Mouse (Mus musculus): ENCODE results near the gene Srrm4. TPM values are rescaled to one million over a fixed set of nuclear protein-coding genes. Genes with fewer than 3 reads are reported as not detected.

The Srrm4 gene
- polyA plus RNA-seq, 1 experiment from 2014 or later, result 0.88 TPM

GRCm38 (mm10) chr5:116523553-116523952 is 68.1 kb downstream of the Srrm4 start:
- ATAC-seq (ENCODE audit: insufficient number of reproducible peaks, insufficient read depth, low FRiP score, low read depth), result no peak
- no peaks in the 10 kb centered on the region for H3K36me3 ChIP-seq (ENCODE audit: control insufficient read depth, insufficient read depth, low read length)
- H3K4me1 ChIP-seq (ENCODE audit: control insufficient read depth in 2 of 2, insufficient read depth in 2 of 2, low read length in 2 of 2), result no peaks in the 10 kb centered on the region; a peak in 1 of 4 replicates
- WGBS, result 84% methylated on average over 8 of the region's 8 CpGs
- no peak overlapping the region for H3K27ac ChIP-seq (replicated peaks in 1 of 2; ENCODE audit: control insufficient read depth in 1 of 2, insufficient read depth in 1 of 2, low read depth in 2 of 2, low read length in 2 of 2)
- H3K9me3 ChIP-seq (ENCODE audit: control insufficient read depth, low read length), result no peaks in the 10 kb centered on the region
- no peak overlapping the region for H3K4me2 ChIP-seq (ENCODE audit: low read length)
- H3K9ac ChIP-seq (ENCODE audit: low read length), result no peak overlapping the region
- no peak overlapping the region for H3K4me3 ChIP-seq (ENCODE audit: control insufficient read depth in 1 of 2, insufficient read depth in 1 of 2, low read depth in 1 of 2, low read length in 2 of 2)
- no peaks in the 10 kb centered on the region for H3K27me3 ChIP-seq (ENCODE audit: control insufficient read depth, insufficient read depth, low read length)

- no peaks in the 10 kb centered on the region for H3K27me3 ChIP-seq (ENCODE audit: control insufficient read depth, insufficient read depth, low read length)
- H3K4me2 ChIP-seq (ENCODE audit: low read length), result no peak overlapping the region
- no peak overlapping the region for H3K27ac ChIP-seq (replicated peaks in 1 of 2; ENCODE audit: control insufficient read depth in 1 of 2, insufficient read depth in 1 of 2, low read depth in 2 of 2, low read length in 2 of 2)
- H3K4me1 ChIP-seq (ENCODE audit: control insufficient read depth in 2 of 2, insufficient read depth in 2 of 2, low read length in 2 of 2), result no peaks in the 10 kb centered on the region; a peak in 1 of 4 replicates
- H3K36me3 ChIP-seq (ENCODE audit: control insufficient read depth, insufficient read depth, low read length), result no peaks in the 10 kb centered on the region
- WGBS, result 50% methylated on average over 9 of the region's 9 CpGs
- no peak for ATAC-seq (ENCODE audit: insufficient number of reproducible peaks, insufficient read depth, low FRiP score, low read depth)
- no peak overlapping the region for H3K9ac ChIP-seq (ENCODE audit: low read length)
- H3K4me3 ChIP-seq (ENCODE audit: control insufficient read depth in 1 of 2, insufficient read depth in 1 of 2, low read depth in 1 of 2, low read length in 2 of 2), result no peak overlapping the region
- H3K9me3 ChIP-seq (ENCODE audit: control insufficient read depth, low read length), result no peaks in the 10 kb centered on the region
Observed at GRCm38 (mm10) chr5:116523079-116523478, 68.5 kb downstream of the Srrm4 start.

GRCm38 (mm10) chr5:116522273-116522672 is 69.3 kb downstream of the Srrm4 start:
- 61% methylated on average over 11 of the region's 11 CpGs for WGBS
- H3K4me2 ChIP-seq (ENCODE audit: low read length), result no peak overlapping the region
- ATAC-seq (ENCODE audit: insufficient number of reproducible peaks, insufficient read depth, low FRiP score, low read depth), result no peak
- H3K9me3 ChIP-seq (ENCODE audit: control insufficient read depth, low read length), result no peaks in the 10 kb centered on the region
- H3K4me3 ChIP-seq (ENCODE audit: control insufficient read depth in 1 of 2, insufficient read depth in 1 of 2, low read depth in 1 of 2, low read length in 2 of 2), result no peak overlapping the region
- H3K27me3 ChIP-seq (ENCODE audit: control insufficient read depth, insufficient read depth, low read length), result no peaks in the 10 kb centered on the region
- no peaks in the 10 kb centered on the region; a peak in 1 of 4 replicates for H3K4me1 ChIP-seq (ENCODE audit: control insufficient read depth in 2 of 2, insufficient read depth in 2 of 2, low read length in 2 of 2)
- H3K9ac ChIP-seq (ENCODE audit: low read length), result no peak overlapping the region
- H3K27ac ChIP-seq (replicated peaks in 1 of 2; ENCODE audit: control insufficient read depth in 1 of 2, insufficient read depth in 1 of 2, low read depth in 2 of 2, low read length in 2 of 2), result no peak overlapping the region
- no peaks in the 10 kb centered on the region for H3K36me3 ChIP-seq (ENCODE audit: control insufficient read depth, insufficient read depth, low read length)

GRCm38 (mm10) chr5:116518047-116518446 is 73.6 kb downstream of the Srrm4 start:
- H3K9ac ChIP-seq (ENCODE audit: low read length), result no peak overlapping the region
- no peak overlapping the region for H3K27ac ChIP-seq (replicated peaks in 1 of 2; ENCODE audit: control insufficient read depth in 1 of 2, insufficient read depth in 1 of 2, low read depth in 2 of 2, low read length in 2 of 2)
- H3K4me1 ChIP-seq (ENCODE audit: control insufficient read depth in 2 of 2, insufficient read depth in 2 of 2, low read length in 2 of 2), result no peaks in the 10 kb centered on the region; a peak in 1 of 4 replicates
- no peaks in the 10 kb centered on the region for H3K9me3 ChIP-seq (ENCODE audit: control insufficient read depth, low read length)
- no peak overlapping the region for H3K4me3 ChIP-seq (ENCODE audit: control insufficient read depth in 1 of 2, insufficient read depth in 1 of 2, low read depth in 1 of 2, low read length in 2 of 2)
- no peaks in the 10 kb centered on the region for H3K36me3 ChIP-seq (ENCODE audit: control insufficient read depth, insufficient read depth, low read length)
- ATAC-seq (ENCODE audit: insufficient number of reproducible peaks, insufficient read depth, low FRiP score, low read depth), result no peak
- 15% methylated on average over 4 of the region's 4 CpGs for WGBS
- no peaks in the 10 kb centered on the region for H3K27me3 ChIP-seq (ENCODE audit: control insufficient read depth, insufficient read depth, low read length)
- H3K4me2 ChIP-seq (ENCODE audit: low read length), result no peak overlapping the region

DNA sequence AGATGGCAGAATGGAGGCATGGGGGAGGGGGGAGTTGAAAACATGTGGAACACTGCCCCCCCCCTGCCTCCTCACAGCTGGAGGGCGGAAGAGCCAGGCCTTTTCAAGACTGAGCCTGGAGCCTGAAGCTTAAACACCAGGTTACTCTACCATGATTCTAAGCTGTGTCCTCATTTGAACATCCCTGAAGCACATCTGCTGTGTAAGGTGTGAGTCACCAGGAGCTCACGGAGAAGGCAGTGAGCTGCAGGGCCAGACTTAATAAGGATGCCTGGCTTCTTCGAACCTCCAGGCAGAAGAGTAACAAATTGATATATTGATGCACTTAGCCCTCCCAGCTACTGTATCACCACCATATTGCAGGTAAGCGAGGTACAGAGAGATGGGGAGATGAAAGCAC is 79.5 kb downstream of the Srrm4 start:
- H3K9me3 ChIP-seq (ENCODE audit: control insufficient read depth, low read length), result no peaks in the 10 kb centered on the region
- ATAC-seq (ENCODE audit: insufficient number of reproducible peaks, insufficient read depth, low FRiP score, low read depth), result no peak
- H3K27ac ChIP-seq (replicated peaks in 1 of 2; ENCODE audit: control insufficient read depth in 1 of 2, insufficient read depth in 1 of 2, low read depth in 2 of 2, low read length in 2 of 2), result no peak overlapping the region
- no peak overlapping the region for H3K4me3 ChIP-seq (ENCODE audit: control insufficient read depth in 1 of 2, insufficient read depth in 1 of 2, low read depth in 1 of 2, low read length in 2 of 2)
- no peaks in the 10 kb centered on the region for H3K36me3 ChIP-seq (ENCODE audit: control insufficient read depth, insufficient read depth, low read length)
- no peaks in the 10 kb centered on the region for H3K27me3 ChIP-seq (ENCODE audit: control insufficient read depth, insufficient read depth, low read length)
- H3K9ac ChIP-seq (ENCODE audit: low read length), result no peak overlapping the region
- H3K4me2 ChIP-seq (ENCODE audit: low read length), result no peak overlapping the region
- 64% methylated on average over 4 of the region's 4 CpGs for WGBS
- H3K4me1 ChIP-seq (ENCODE audit: control insufficient read depth in 2 of 2, insufficient read depth in 2 of 2, low read length in 2 of 2), result peaks cover 13% of the 10 kb centered on the region in 2 experiments

GRCm38 (mm10) chr5:116510229-116510628 is 81.4 kb downstream of the Srrm4 start:
- H3K9me3 ChIP-seq (ENCODE audit: control insufficient read depth, low read length), result no peaks in the 10 kb centered on the region
- H3K4me3 ChIP-seq (ENCODE audit: control insufficient read depth in 1 of 2, insufficient read depth in 1 of 2, low read depth in 1 of 2, low read length in 2 of 2), result no peak overlapping the region
- H3K9ac ChIP-seq (ENCODE audit: low read length), result no peak overlapping the region
- H3K27me3 ChIP-seq (ENCODE audit: control insufficient read depth, insufficient read depth, low read length), result no peaks in the 10 kb centered on the region
- H3K4me2 ChIP-seq (ENCODE audit: low read length), result no peak overlapping the region
- no peaks in the 10 kb centered on the region for H3K36me3 ChIP-seq (ENCODE audit: control insufficient read depth, insufficient read depth, low read length)
- H3K27ac ChIP-seq (replicated peaks in 1 of 2; ENCODE audit: control insufficient read depth in 1 of 2, insufficient read depth in 1 of 2, low read depth in 2 of 2, low read length in 2 of 2), result no peak overlapping the region
- ATAC-seq (ENCODE audit: insufficient number of reproducible peaks, insufficient read depth, low FRiP score, low read depth), result no peak
- WGBS, result 54% methylated on average over 5 of the region's 5 CpGs
- H3K4me1 ChIP-seq (ENCODE audit: control insufficient read depth in 2 of 2, insufficient read depth in 2 of 2, low read length in 2 of 2), result peaks cover 13% of the 10 kb centered on the region in 2 experiments

DNA sequence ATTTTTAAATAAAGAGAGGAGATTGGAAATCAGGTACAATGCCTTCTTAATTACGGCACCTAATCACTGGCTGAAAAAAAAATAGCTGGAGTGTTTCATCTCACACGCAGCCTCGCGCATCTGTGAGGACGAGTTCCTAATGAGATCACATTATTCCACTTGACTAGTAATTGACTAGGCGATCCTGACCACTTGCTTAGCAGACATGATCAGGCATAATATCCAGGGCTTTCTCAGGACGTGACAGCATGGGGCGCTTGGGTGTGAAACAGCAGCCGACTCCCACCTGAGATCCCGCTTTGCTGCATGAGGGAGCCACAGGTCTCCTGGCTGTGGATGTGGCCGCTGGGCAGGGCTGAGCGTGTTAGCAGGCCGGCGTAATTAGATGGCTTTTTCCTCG is 90.3 kb downstream of the Srrm4 start:
- H3K4me2 ChIP-seq (ENCODE audit: low read length), result no peak overlapping the region
- H3K9ac ChIP-seq (ENCODE audit: low read length), result no peak overlapping the region
- no peaks in the 10 kb centered on the region for H3K9me3 ChIP-seq (ENCODE audit: control insufficient read depth, low read length)
- H3K36me3 ChIP-seq (ENCODE audit: control insufficient read depth, insufficient read depth, low read length), result no peaks in the 10 kb centered on the region
- H3K27me3 ChIP-seq (ENCODE audit: control insufficient read depth, insufficient read depth, low read length), result no peaks in the 10 kb centered on the region
- no peak overlapping the region for H3K4me3 ChIP-seq (ENCODE audit: control insufficient read depth in 1 of 2, insufficient read depth in 1 of 2, low read depth in 1 of 2, low read length in 2 of 2)
- no peak for ATAC-seq (ENCODE audit: insufficient number of reproducible peaks, insufficient read depth, low FRiP score, low read depth)
- no peaks in the 10 kb centered on the region; a peak in 1 of 4 replicates for H3K4me1 ChIP-seq (ENCODE audit: control insufficient read depth in 2 of 2, insufficient read depth in 2 of 2, low read length in 2 of 2)
- no peak overlapping the region for H3K27ac ChIP-seq (replicated peaks in 1 of 2; ENCODE audit: control insufficient read depth in 1 of 2, insufficient read depth in 1 of 2, low read depth in 2 of 2, low read length in 2 of 2)
- 69% methylated on average over 15 of the region's 15 CpGs for WGBS

- no peaks in the 10 kb centered on the region for H3K4me1 ChIP-seq (ENCODE audit: control insufficient read depth in 2 of 2, insufficient read depth in 2 of 2, low read length in 2 of 2)
- H3K4me2 ChIP-seq (ENCODE audit: low read length), result no peak overlapping the region
- H3K27ac ChIP-seq (replicated peaks in 1 of 2; ENCODE audit: control insufficient read depth in 1 of 2, insufficient read depth in 1 of 2, low read depth in 2 of 2, low read length in 2 of 2), result no peak overlapping the region
- H3K9me3 ChIP-seq (ENCODE audit: control insufficient read depth, low read length), result no peaks in the 10 kb centered on the region
- H3K4me3 ChIP-seq (ENCODE audit: control insufficient read depth in 1 of 2, insufficient read depth in 1 of 2, low read depth in 1 of 2, low read length in 2 of 2), result no peak overlapping the region
- no peaks in the 10 kb centered on the region for H3K27me3 ChIP-seq (ENCODE audit: control insufficient read depth, insufficient read depth, low read length)
- no peaks in the 10 kb centered on the region for H3K36me3 ChIP-seq (ENCODE audit: control insufficient read depth, insufficient read depth, low read length)
- 76% methylated on average over 19 of the region's 19 CpGs for WGBS
- ATAC-seq (ENCODE audit: insufficient number of reproducible peaks, insufficient read depth, low FRiP score, low read depth), result no peak
- no peak overlapping the region for H3K9ac ChIP-seq (ENCODE audit: low read length)
Observed at GRCm38 (mm10) chr5:116498880-116499640, 92.6 kb downstream of the Srrm4 start.

Data from heart, embryonic 14.5 days (tissue).